17 mouse cellular contexts compared by ENCODE assay signal in genomic region chr4:126734001-126734603, GRCm38 (mm10). TPM values are rescaled to one million over a fixed set of nuclear protein-coding genes. Genes with fewer than 3 reads are reported as not detected.
DNase-seq lines count a peak whose midpoint lies in the region; ATAC-seq lines count a peak whose summit lies in the region.
"Had no signal": no experiment of that assay in that cellular context is flagged by ENCODE, and none has a peak within 500 bp of the region (broad histone marks: within the 10 kb centered on the region; RNA-seq: fewer than 3 reads in every experiment).

No protein-coding gene starts in this region.

- no peak overlapping the region for H3K27ac ChIP-seq in forebrain, embryonic 10.5 days
- H3K27ac ChIP-seq in forebrain, embryonic 11.5 days (ENCODE audit: low read depth, low read length), result no peak overlapping the region
- no peak overlapping the region for H3K27ac ChIP-seq in kidney, embryonic 14.5 days (ENCODE audit: low read depth, low read length)
- H3K27ac ChIP-seq in embryonic facial prominence, embryonic 15.5 days (replicated peaks), result no peak overlapping the region
- H3K27ac ChIP-seq in midbrain, embryonic 12.5 days (replicated peaks), result no peak overlapping the region
- H3K27ac ChIP-seq: layer of hippocampus, adult 2 months; liver, embryonic 15.5 days had no signal

- no peaks in the 10 kb centered on the region for H3K36me3 ChIP-seq in forebrain, embryonic 10.5 days (replicated peaks)
- no peaks in the 10 kb centered on the region for H3K36me3 ChIP-seq in forebrain, embryonic 11.5 days (ENCODE audit: control insufficient read depth, insufficient read depth, low read length)
- no peaks in the 10 kb centered on the region for H3K36me3 ChIP-seq in kidney, embryonic 14.5 days (ENCODE audit: control insufficient read depth, insufficient read depth, low read length)
- H3K36me3 ChIP-seq in embryonic facial prominence, embryonic 15.5 days, result no peaks in the 10 kb centered on the region
- no peaks in the 10 kb centered on the region for H3K36me3 ChIP-seq in midbrain, embryonic 12.5 days
- H3K36me3 ChIP-seq: liver, embryonic 15.5 days had no signal

- intact Hi-C loops in left cerebral cortex, postnatal 25 days (cut with DNase I), result no loop called here

- H3K27me3 ChIP-seq in forebrain, embryonic 10.5 days (ENCODE audit: poor library complexity, severe bottlenecking), result peaks cover 100% of the 10 kb centered on the region
- peaks cover 96% of the 10 kb centered on the region for H3K27me3 ChIP-seq in forebrain, embryonic 11.5 days (ENCODE audit: control insufficient read depth, insufficient read depth, low read length)
- peaks cover 97% of the 10 kb centered on the region for H3K27me3 ChIP-seq in kidney, embryonic 14.5 days (ENCODE audit: control insufficient read depth, insufficient read depth, low read length)
- peaks cover 94% of the 10 kb centered on the region for H3K27me3 ChIP-seq in embryonic facial prominence, embryonic 15.5 days
- H3K27me3 ChIP-seq in midbrain, embryonic 12.5 days, result peaks cover 100% of the 10 kb centered on the region

- ATAC-seq in forebrain, embryonic 11.5 days (replicated peaks; ENCODE audit: low FRiP score), result no peak
- no peak for ATAC-seq in kidney, embryonic 14.5 days (ENCODE audit: low FRiP score, low TSS enrichment)
- ATAC-seq in embryonic facial prominence, embryonic 15.5 days (ENCODE audit: insufficient number of reproducible peaks, low FRiP score, low TSS enrichment, low read depth), result no peak
- ATAC-seq in midbrain, embryonic 12.5 days (ENCODE audit: low FRiP score, low read depth), result no peak

- no peak overlapping the region for H3K9ac ChIP-seq in forebrain, embryonic 11.5 days (ENCODE audit: low read length)
- no peak overlapping the region for H3K9ac ChIP-seq in kidney, embryonic 14.5 days (ENCODE audit: low read depth, low read length)
- no peak overlapping the region for H3K9ac ChIP-seq in embryonic facial prominence, embryonic 15.5 days
- H3K9ac ChIP-seq in midbrain, embryonic 12.5 days (replicated peaks), result no peak overlapping the region
- H3K9ac ChIP-seq: liver, embryonic 15.5 days had no signal

- WGBS in forebrain, embryonic 10.5 days, result 4% methylated on average over 16 of the region's 16 CpGs
- WGBS in forebrain, embryonic 11.5 days, result 1% methylated on average over 16 of the region's 16 CpGs
- WGBS in kidney, embryonic 14.5 days, result 2% methylated on average over 16 of the region's 16 CpGs
- 5% methylated on average over 16 of the region's 16 CpGs for WGBS in embryonic facial prominence, embryonic 15.5 days
- WGBS in midbrain, embryonic 12.5 days, result 3% methylated on average over 16 of the region's 16 CpGs

- H3K4me3 ChIP-seq in forebrain, embryonic 10.5 days, result peak overlapping the region; percentile 5
- no peak overlapping the region for H3K4me3 ChIP-seq in forebrain, embryonic 11.5 days (ENCODE audit: low read depth, low read length)
- H3K4me3 ChIP-seq in kidney, embryonic 14.5 days (ENCODE audit: low read length), result 0 out of 2 replicates have a peak overlapping the region, but pooled peaks have one; percentile 1
- peak overlapping the region; percentile 39 for H3K4me3 ChIP-seq in embryonic facial prominence, embryonic 15.5 days (replicated peaks)
- H3K4me3 ChIP-seq in midbrain, embryonic 12.5 days, result peak overlapping the region; percentile 42
- H3K4me3 ChIP-seq: layer of hippocampus, adult 2 months had no signal

- peaks cover 35% of the 10 kb centered on the region for H3K4me1 ChIP-seq in forebrain, embryonic 10.5 days
- H3K4me1 ChIP-seq in forebrain, embryonic 11.5 days (replicated peaks; ENCODE audit: control insufficient read depth, insufficient read depth, low read length), result peaks cover 8% of the 10 kb centered on the region
- no peaks in the 10 kb centered on the region; the same call in 1 of the 2 replicates for H3K4me1 ChIP-seq in kidney, embryonic 14.5 days (ENCODE audit: control insufficient read depth, insufficient read depth, low read length)
- peaks cover 33% of the 10 kb centered on the region for H3K4me1 ChIP-seq in embryonic facial prominence, embryonic 15.5 days
- H3K4me1 ChIP-seq in midbrain, embryonic 12.5 days, result peaks cover 22% of the 10 kb centered on the region

- DNase-seq in forebrain, embryonic 10.5 days (ENCODE audit: extremely low spot score, low spot score), result no peak
- DNase-seq in forebrain, embryonic 11.5 days (ENCODE audit: low spot score), result no peak
- DNase-seq in kidney, adult 11 months, result no peak
- no peak for DNase-seq in left cerebral cortex, postnatal 25 days (ENCODE audit: low spot score in 2 of 2)
- no peak for DNase-seq in urinary bladder, postnatal 36 days (ENCODE audit: low spot score in 2 of 2)
- DNase-seq: adrenal gland, postnatal 25 days; gastrocnemius, postnatal 10 days; kidney, adult 9 months; lung, postnatal 36 days; thymus, adult 2 months had no signal

- H3K9me3 ChIP-seq in forebrain, embryonic 10.5 days, result no peaks in the 10 kb centered on the region
- H3K9me3 ChIP-seq in forebrain, embryonic 11.5 days (ENCODE audit: control insufficient read depth, low read length), result no peaks in the 10 kb centered on the region
- no peaks in the 10 kb centered on the region for H3K9me3 ChIP-seq in kidney, embryonic 14.5 days (ENCODE audit: control insufficient read depth, low read length)
- H3K9me3 ChIP-seq in embryonic facial prominence, embryonic 15.5 days (replicated peaks), result no peaks in the 10 kb centered on the region
- no peaks in the 10 kb centered on the region for H3K9me3 ChIP-seq in midbrain, embryonic 12.5 days
- H3K9me3 ChIP-seq: liver, embryonic 15.5 days had no signal

- no peak overlapping the region for H3K4me2 ChIP-seq in forebrain, embryonic 11.5 days (ENCODE audit: low read depth, low read length, severe bottlenecking)
- H3K4me2 ChIP-seq in kidney, embryonic 14.5 days (replicated peaks; ENCODE audit: low read depth, low read length), result no peak overlapping the region
- peak overlapping the region; percentile 50 for H3K4me2 ChIP-seq in embryonic facial prominence, embryonic 15.5 days (replicated peaks)
- peak overlapping the region; percentile 43; the same call in 1 of the 2 replicates for H3K4me2 ChIP-seq in midbrain, embryonic 12.5 days (replicated peaks)

RNA-seq across cellular contexts. Expression of gene Tfap2e, which starts 1.9 kb away (rescaled TPM):
- polyA plus RNA-seq in forebrain, embryonic 10.5 days (2016; fragmentation: Nextera tagmentation; extraction: Ambion mirVana), result 0.06 TPM in 1 of 2 replicates, not detected in the other
- 0.21 and 0.32 TPM in 2 replicates for polyA plus RNA-seq in forebrain, embryonic 11.5 days (2014; fragmentation: Nextera tagmentation; extraction: Ambion mirVana)
- polyA plus RNA-seq in kidney, embryonic 14.5 days (2014; fragmentation: Nextera tagmentation; extraction: Ambion mirVana), result not detected in 2 replicates
- polyA plus RNA-seq in embryonic facial prominence, embryonic 15.5 days (2015; fragmentation: Nextera tagmentation; extraction: Ambion mirVana), result 0.60 and 1.1 TPM in 2 replicates
- polyA plus RNA-seq in midbrain, embryonic 12.5 days (2016; fragmentation: Nextera tagmentation; extraction: Ambion mirVana), result 2.2 and 3.3 TPM in 2 replicates
- not detected for total RNA-seq in left cerebral cortex, postnatal 25 days (2021)
- total RNA-seq: adrenal gland, postnatal 25 days; gastrocnemius, postnatal 10 days; hematopoietic stem cell, adult 5-6 weeks had no signal
- polyA plus RNA-seq: heart, embryonic 11.5 days; liver, embryonic 15.5 days had no signal

RNA-seq across cellular contexts. Expression of gene Ncdn, which starts 19.1 kb away (rescaled TPM):
- 36.6 and 36.9 TPM in 2 replicates for polyA plus RNA-seq in forebrain, embryonic 10.5 days (2016; fragmentation: Nextera tagmentation; extraction: Ambion mirVana)
- polyA plus RNA-seq in forebrain, embryonic 11.5 days (2014; fragmentation: Nextera tagmentation; extraction: Ambion mirVana), result 37.3 and 39.7 TPM in 2 replicates
- polyA plus RNA-seq in kidney, embryonic 14.5 days (2014; fragmentation: Nextera tagmentation; extraction: Ambion mirVana), result 15.0 and 24.7 TPM in 2 replicates
- polyA plus RNA-seq in embryonic facial prominence, embryonic 15.5 days (2015; fragmentation: Nextera tagmentation; extraction: Ambion mirVana), result 31.6 and 33.4 TPM in 2 replicates
- polyA plus RNA-seq in midbrain, embryonic 12.5 days (2016; fragmentation: Nextera tagmentation; extraction: Ambion mirVana), result 48.9 and 49.9 TPM in 2 replicates
- total RNA-seq in left cerebral cortex, postnatal 25 days (2021), result 100 to 1,000 TPM; 920 to 932 TPM

RNA-seq across cellular contexts. Expression of gene AU040320, which starts 19.2 kb away (rescaled TPM):
- polyA plus RNA-seq in forebrain, embryonic 10.5 days (2016; fragmentation: Nextera tagmentation; extraction: Ambion mirVana), result 20.9 and 23.7 TPM in 2 replicates
- 30.1 and 31.5 TPM in 2 replicates for polyA plus RNA-seq in forebrain, embryonic 11.5 days (2014; fragmentation: Nextera tagmentation; extraction: Ambion mirVana)
- 19.3 and 23.4 TPM in 2 replicates for polyA plus RNA-seq in kidney, embryonic 14.5 days (2014; fragmentation: Nextera tagmentation; extraction: Ambion mirVana)
- polyA plus RNA-seq in embryonic facial prominence, embryonic 15.5 days (2015; fragmentation: Nextera tagmentation; extraction: Ambion mirVana), result 17.6 and 22.7 TPM in 2 replicates
- 32.9 and 35.0 TPM in 2 replicates for polyA plus RNA-seq in midbrain, embryonic 12.5 days (2016; fragmentation: Nextera tagmentation; extraction: Ambion mirVana)
- total RNA-seq in left cerebral cortex, postnatal 25 days (2021), result 10 to 100 TPM; 51.5 to 65.0 TPM

RNA-seq across cellular contexts. Expression of gene Psmb2, which starts 56.7 kb away (rescaled TPM):
- 588 and 605 TPM in 2 replicates for polyA plus RNA-seq in forebrain, embryonic 10.5 days (2016; fragmentation: Nextera tagmentation; extraction: Ambion mirVana)
- 503 and 528 TPM in 2 replicates for polyA plus RNA-seq in forebrain, embryonic 11.5 days (2014; fragmentation: Nextera tagmentation; extraction: Ambion mirVana)
- polyA plus RNA-seq in kidney, embryonic 14.5 days (2014; fragmentation: Nextera tagmentation; extraction: Ambion mirVana), result 510 and 601 TPM in 2 replicates
- 431 and 455 TPM in 2 replicates for polyA plus RNA-seq in embryonic facial prominence, embryonic 15.5 days (2015; fragmentation: Nextera tagmentation; extraction: Ambion mirVana)
- 435 and 444 TPM in 2 replicates for polyA plus RNA-seq in midbrain, embryonic 12.5 days (2016; fragmentation: Nextera tagmentation; extraction: Ambion mirVana)
- total RNA-seq in left cerebral cortex, postnatal 25 days (2021), result 10 to 100 TPM; 92.5 to 93.7 TPM

Comparison
In these comparisons a context has a peak if more than half of its experiments do, and no peak if none do; other contexts are left out.
1. H3K4me2 ChIP-seq: peak in embryonic facial prominence, embryonic 15.5 days (single experiment) and midbrain, embryonic 12.5 days (single experiment); none in forebrain, embryonic 11.5 days (single experiment) and kidney, embryonic 14.5 days (single experiment).